Mouse (Mus musculus): ENCODE measurements around the gene Lrrc3b.

Gene Lrrc3b

GRCm38 (mm10) chr14:15331370-15331769 is 107.4 kb downstream of the Lrrc3b start:
- DNase-seq (ENCODE audit: low read depth, low spot score), result no peak

- DNase-seq (ENCODE audit: low read depth, low spot score), result no peak
Observed at GRCm38 (mm10) chr14:15330155-15330554, 108.6 kb downstream of the Lrrc3b start.

- no peak for DNase-seq (ENCODE audit: low read depth, low spot score)
Observed at GRCm38 (mm10) chr14:15325872-15326271, 112.9 kb downstream of the Lrrc3b start.

GRCm38 (mm10) chr14:15322441-15323123 is 116.2 kb downstream of the Lrrc3b start:
- no peak for DNase-seq (ENCODE audit: low read depth, low spot score)

- DNase-seq (ENCODE audit: low read depth, low spot score), result no peak
Observed at GRCm38 (mm10) chr14:15319399-15319915, 119.3 kb downstream of the Lrrc3b start.

GRCm38 (mm10) chr14:15308576-15308975 is 130.2 kb downstream of the Lrrc3b start:
- no peak for DNase-seq (ENCODE audit: low read depth, low spot score)
